Mouse (Mus musculus) liver, postnatal 0 days (tissue): Measurements from ENCODE around the gene Rere. TPM values are rescaled to one million over a fixed set of nuclear protein-coding genes. Genes with fewer than 3 reads are reported as not detected.

Source experiments
- ATAC-seq: fragments of 200-750 bp; cut with Nextera tagmentation; 2 replicates; pipeline ENCODE4 v1.8.0; 2017; ENCODE audit warnings: mild to moderate bottlenecking, moderate library complexity
- DNase-seq: peaks from one replicate; pipeline ENCODE4 v3.0.0-alpha.2; 2016
- H3K27ac ChIP-seq: fragments of 300-500 bp; sonication (generic); 2 replicates; pipeline ENCODE4 v1.5.1; 2014; ENCODE audit warnings: antibody characterized with exemption, moderate library complexity, mild to moderate bottlenecking, low read depth
- H3K27me3 ChIP-seq: fragments of 300-500 bp; sonication (generic); 2 replicates; pipeline ENCODE4 v1.6.1; 2014; ENCODE audit warnings: low read length, control low read depth, mixed read lengths; ENCODE audit not compliant: insufficient read depth
- H3K36me3 ChIP-seq: fragments of 300-500 bp; sonication (generic); replicated peaks from 2 replicates; pipeline ENCODE4 v1.6.1; 2014; ENCODE audit warnings: mild to moderate bottlenecking, control low read depth, low read length, moderate library complexity, mixed read lengths; ENCODE audit not compliant: insufficient read depth
- H3K4me1 ChIP-seq: fragments of 300-500 bp; sonication (generic); 2 replicates; pipeline ENCODE4 v1.6.1; 2014; ENCODE audit warnings: antibody characterized with exemption, mild to moderate bottlenecking, control low read depth; ENCODE audit not compliant: insufficient read depth
- H3K4me2 ChIP-seq: fragments of 300-500 bp; sonication (generic); 2 replicates; pipeline ENCODE4 v1.6.1; 2014; ENCODE audit warnings: low read depth, mild to moderate bottlenecking, low read length, moderate library complexity, mixed read lengths
- H3K4me3 ChIP-seq: fragments of 300-500 bp; sonication (generic); 2 replicates; pipeline ENCODE4 v1.5.1; 2014; ENCODE audit warnings: low read depth, low read length
- H3K9ac ChIP-seq: fragments of 300-500 bp; sonication (generic); replicated peaks from 2 replicates; pipeline ENCODE4 v1.6.1; 2014; ENCODE audit warnings: mild to moderate bottlenecking, moderate library complexity
- H3K9me3 ChIP-seq: fragments of 300-500 bp; sonication (generic); 2 replicates; pipeline ENCODE4 v1.6.1; 2016; ENCODE audit warnings: mild to moderate bottlenecking, control low read depth, low read length, mixed read lengths
- CTCF ChIP-seq: sonication (generic); IDR thresholded peaks from 2 replicates; pipeline ENCODE4 v1.5.1; 2016; ENCODE audit warnings: antibody characterized with exemption, low read depth
- EP300 ChIP-seq: IDR thresholded peaks from 2 replicates; pipeline ENCODE4 v1.6.1; 2016; ENCODE audit warnings: antibody characterized with exemption, low read depth, mild to moderate bottlenecking
- WGBS: fragments of 180-500 bp; shearing (Covaris S2); extraction: QIAGEN DNeasy Blood & Tissue Kit; methylation state at CpG from one replicate; pipeline ENCODE4 v1.1.7; 2014; ENCODE audit not compliant: insufficient replicate concordance; 5-methylcytosine and 5-hydroxymethylcytosine counted together
- polyA plus RNA-seq: library from polyadenylated mRNA; unstranded; fragments of >200 nt; fragmentation: Nextera tagmentation; extraction: Ambion mirVana; gene quantifications from 2 replicates; pipeline ENCODE4 v1.2.1, GENCODE M21; 2015

Rere gene
- polyA plus RNA-seq, 1 experiment from 2014 or later = 4.3 TPM

DNA sequence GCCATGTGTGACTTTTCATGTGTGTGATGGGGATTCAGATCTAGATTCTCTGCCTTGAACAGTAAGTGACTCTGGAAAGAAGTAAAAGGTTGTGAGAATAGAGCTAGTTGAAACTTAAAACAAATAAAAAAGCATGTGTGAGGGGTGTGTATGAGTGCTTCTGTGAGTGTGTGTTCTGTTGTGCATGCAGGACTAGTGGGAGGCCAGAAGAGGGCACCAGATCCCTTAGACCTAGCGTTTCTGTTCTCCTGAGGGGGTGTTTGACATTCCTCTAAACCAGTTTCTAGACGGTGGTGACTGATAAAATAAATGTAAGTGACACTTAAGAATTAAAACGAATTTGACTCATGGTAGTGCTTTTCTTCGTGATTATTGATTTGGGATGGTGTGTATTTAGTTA is 46.0 kb downstream of the Rere start:
- no peaks in the 10 kb centered on the region for H3K36me3 ChIP-seq
- no peak overlapping the region for H3K27ac ChIP-seq
- TF ChIP-seq EP300 = no peak
- peak; percentile 42 for TF ChIP-seq CTCF
- no peak overlapping the region for H3K9ac ChIP-seq
- ATAC-seq = 0 out of 2 replicates have a peak, but pooled peaks have one; percentile 27
- no peaks in the 10 kb centered on the region for H3K9me3 ChIP-seq
- WGBS = 72% methylated on average over 4 of the region's 4 CpGs
- DNase-seq = no peak
- H3K4me3 ChIP-seq = no peak overlapping the region
- H3K4me1 ChIP-seq = no peaks in the 10 kb centered on the region; the same call in 1 of the 2 replicates
- H3K4me2 ChIP-seq = no peak overlapping the region
- H3K27me3 ChIP-seq = no peaks in the 10 kb centered on the region

- 76% methylated on average over 4 of the region's 4 CpGs for whole genome bisulfite sequencing
- no peak for TF ChIP-seq EP300
- TF ChIP-seq CTCF = no peak
- Histone ChIP-seq H3K4me2 (no peak overlapping the region), H3K36me3 (no peaks in the 10 kb centered on the region), H3K4me3 (no peak overlapping the region), H3K27ac (no peak overlapping the region), H3K9me3 (no peaks in the 10 kb centered on the region), H3K9ac (no peak overlapping the region), H3K4me1 (no peaks in the 10 kb centered on the region), H3K27me3 (no peaks in the 10 kb centered on the region)
- DNase-seq (no peak), ATAC-seq (no peak; the same call in 1 of the 2 replicates)
Observed at GRCm38 (mm10) chr4:150333927-150334682, 52.7 kb downstream of the Rere start.

DNA sequence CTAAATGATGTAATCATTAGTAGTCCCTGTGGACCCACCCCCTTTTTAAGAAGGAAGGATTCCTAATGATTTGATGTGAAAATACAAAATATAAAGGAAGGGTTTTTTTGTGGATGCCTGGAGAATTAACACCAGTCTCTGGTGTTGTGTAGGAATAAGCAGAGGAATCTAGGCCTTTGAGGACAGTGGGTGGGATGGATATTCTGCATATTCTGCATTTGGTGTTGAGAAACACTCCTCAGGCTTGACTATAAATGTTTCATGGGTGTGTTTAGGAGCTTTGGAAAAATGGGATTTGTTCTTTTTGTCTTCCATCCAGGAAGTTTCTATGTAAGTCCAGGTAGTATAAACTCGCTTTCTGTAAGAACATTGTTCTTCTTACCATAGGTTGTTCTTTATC is 55.8 kb downstream of the Rere start:
- H3K4me2 ChIP-seq = no peak overlapping the region
- no peak for TF ChIP-seq CTCF
- no peak for TF ChIP-seq EP300
- H3K4me1 ChIP-seq = no peaks in the 10 kb centered on the region
- H3K9me3 ChIP-seq = no peaks in the 10 kb centered on the region
- DNase-seq (no peak), ATAC-seq (no peak)
- no peak overlapping the region for H3K4me3 ChIP-seq
- H3K27me3 ChIP-seq = no peaks in the 10 kb centered on the region
- WGBS = 87% methylated on average over 1 of the region's 1 CpGs
- no peak overlapping the region for H3K9ac ChIP-seq
- H3K36me3 ChIP-seq = no peaks in the 10 kb centered on the region
- H3K27ac ChIP-seq = no peak overlapping the region

GRCm38 (mm10) chr4:150338906-150339650 is 57.6 kb downstream of the Rere start:
- Histone ChIP-seq H3K4me2 (no peak overlapping the region), H3K4me1 (no peaks in the 10 kb centered on the region), H3K27me3 (no peaks in the 10 kb centered on the region), H3K36me3 (no peaks in the 10 kb centered on the region), H3K4me3 (no peak overlapping the region), H3K9ac (no peak overlapping the region), H3K27ac (no peak overlapping the region), H3K9me3 (no peaks in the 10 kb centered on the region)
- ATAC-seq (no peak), DNase-seq (no peak)
- whole genome bisulfite sequencing = 68% methylated on average over 8 of the region's 8 CpGs
- no peak for TF ChIP-seq CTCF

DNA sequence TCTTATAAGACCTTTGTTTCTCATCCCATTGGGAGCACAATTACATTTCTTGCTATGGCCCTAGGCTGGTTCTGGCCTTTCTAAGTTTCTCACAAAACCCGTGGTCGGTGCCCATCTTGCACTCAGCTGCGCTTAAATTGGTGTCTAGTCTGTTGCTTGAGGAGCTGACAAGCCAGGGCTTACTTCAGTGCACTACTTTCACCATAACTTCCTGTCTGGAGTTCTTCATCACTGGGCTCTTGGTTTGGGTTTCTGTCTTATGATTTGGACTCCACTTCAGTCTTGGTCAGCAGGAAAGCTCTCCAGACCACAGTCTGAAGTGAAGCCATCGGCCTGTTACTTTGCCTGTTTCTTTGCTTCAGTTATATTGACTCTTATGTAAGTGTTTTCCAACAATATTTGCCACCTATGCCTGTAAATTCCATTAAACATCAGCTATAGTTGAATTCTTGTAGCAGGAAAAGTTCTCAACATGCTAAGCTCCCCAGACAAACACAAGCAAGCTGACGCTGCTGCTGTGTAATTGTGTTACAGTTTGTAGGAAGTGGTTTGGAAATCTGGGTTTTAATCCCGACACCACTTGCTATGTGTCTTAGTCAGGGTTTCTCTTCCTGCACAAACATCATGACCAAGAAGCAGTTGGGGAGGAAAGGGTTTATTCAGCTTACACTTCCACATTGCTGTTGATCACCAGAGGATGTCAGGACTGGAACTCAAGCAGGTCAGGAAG is 59.5 kb downstream of the Rere start:
- no peaks in the 10 kb centered on the region for H3K27me3 ChIP-seq
- ATAC-seq = no peak
- H3K36me3 ChIP-seq = no peaks in the 10 kb centered on the region
- H3K4me1 ChIP-seq = no peaks in the 10 kb centered on the region
- no peak overlapping the region for H3K4me3 ChIP-seq
- H3K27ac ChIP-seq = no peak overlapping the region
- WGBS = 60% methylated on average over 6 of the region's 6 CpGs
- no peak overlapping the region for H3K4me2 ChIP-seq
- no peak overlapping the region for H3K9ac ChIP-seq
- TF ChIP-seq CTCF (no peak), EP300 (no peak)
- no peak for DNase-seq
- H3K9me3 ChIP-seq = no peaks in the 10 kb centered on the region

DNA sequence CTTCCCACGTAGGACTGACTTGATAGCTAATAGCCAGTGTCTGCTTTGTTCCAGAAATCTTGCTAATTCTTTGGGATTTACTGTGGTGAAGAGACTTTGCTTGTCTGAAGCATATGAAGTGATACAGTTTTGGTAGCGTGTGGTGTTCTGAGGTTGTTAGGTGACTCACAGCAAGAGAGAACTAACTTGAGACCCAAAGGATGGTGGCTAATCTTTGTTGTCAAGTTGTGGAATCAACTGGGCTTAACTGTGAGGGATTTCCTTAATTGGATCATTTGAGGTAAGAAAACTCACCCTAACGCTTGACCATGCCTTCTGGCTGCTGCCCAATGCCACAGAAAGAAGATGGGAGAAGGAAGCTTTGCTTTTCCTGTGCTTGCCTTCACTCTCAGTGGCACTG is 63.1 kb downstream of the Rere start:
- DNase-seq (no peak), ATAC-seq (no peak)
- H3K36me3 ChIP-seq = no peaks in the 10 kb centered on the region
- no peaks in the 10 kb centered on the region for H3K27me3 ChIP-seq
- H3K9ac ChIP-seq = no peak overlapping the region
- H3K4me1 ChIP-seq = no peaks in the 10 kb centered on the region
- WGBS = 67% methylated on average over 3 of the region's 3 CpGs
- H3K4me2 ChIP-seq = no peak overlapping the region
- no peak for TF ChIP-seq CTCF
- TF ChIP-seq EP300 = no peak
- no peak overlapping the region for H3K27ac ChIP-seq
- H3K4me3 ChIP-seq = no peak overlapping the region
- no peaks in the 10 kb centered on the region for H3K9me3 ChIP-seq
